ENCODE assay signal across 8 mouse cellular contexts in the genomic region with DNA sequence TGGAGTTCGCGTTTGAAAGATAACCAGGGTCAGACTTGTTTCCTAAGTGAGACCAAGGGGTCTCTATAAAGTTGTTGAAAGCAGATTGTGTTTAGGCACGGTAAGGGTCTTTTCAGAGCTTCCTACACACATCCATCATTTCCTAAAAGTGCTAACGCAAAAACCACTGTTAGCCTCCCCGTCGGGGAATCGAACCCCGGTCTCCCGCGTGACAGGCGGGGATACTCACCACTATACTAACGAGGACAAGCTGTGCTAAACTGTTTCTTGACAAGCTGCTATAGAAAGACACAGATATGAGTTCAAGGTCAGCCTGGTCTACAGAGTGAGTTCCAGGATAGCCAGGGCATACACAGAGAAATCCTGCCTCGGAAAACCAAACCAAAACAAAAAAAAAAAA. TPM values are rescaled to one million over a fixed set of nuclear protein-coding genes. Genes with fewer than 3 reads are reported as not detected.
A peak's percentile ranks its signal among the peaks of the same experiment; 100 is the strongest.
DNase-seq lines count a peak whose midpoint lies in the region; ATAC-seq lines count a peak whose summit lies in the region.

No protein-coding gene starts in this region.

- H3K36me3 ChIP-seq in hindbrain, embryonic 14.5 days (replicated peaks; ENCODE audit: control insufficient read depth, insufficient read depth): peaks cover 10% of the 10 kb centered on the region

- peak; percentile 94 for DNase-seq in NIH3T3 (ENCODE audit: low read depth)
- DNase-seq in cerebellum, postnatal 10 days: peak; percentile 89 to 90
- DNase-seq in frontal cortex, postnatal 25 days (ENCODE audit: low spot score in 2 of 2): peak; percentile 87 to 89
- DNase-seq in hindbrain, embryonic 14.5 days (ENCODE audit: low spot score): peak; percentile 92
- peak; percentile 86 to 96 for DNase-seq in layer of hippocampus, postnatal 25 days (ENCODE audit: extremely low spot score in 1 of 2, low spot score in 1 of 2)
- DNase-seq in lung, postnatal 14 days: peak; percentile 85
- peak; percentile 92 for DNase-seq in retina, postnatal 1 day
- peak; percentile 80 for DNase-seq in urinary bladder, postnatal 14 days (ENCODE audit: low spot score)

- no peaks in the 10 kb centered on the region for H3K9me3 ChIP-seq in hindbrain, embryonic 14.5 days (ENCODE audit: control insufficient read depth, low read length)

- H3K4me2 ChIP-seq in hindbrain, embryonic 14.5 days (replicated peaks): peak overlapping the region; percentile 32

- peak; percentile 34 for ATAC-seq in hindbrain, embryonic 14.5 days (ENCODE audit: low FRiP score)

- H3K27me3 ChIP-seq in hindbrain, embryonic 14.5 days (ENCODE audit: control insufficient read depth, insufficient read depth, low read length): no peaks in the 10 kb centered on the region

- no peak overlapping the region for H3K9ac ChIP-seq in hindbrain, embryonic 14.5 days

- peak overlapping the region; percentile 9; the same call in 1 of the 2 replicates for H3K4me3 ChIP-seq in hindbrain, embryonic 14.5 days (replicated peaks; ENCODE audit: low read length)

- H3K27ac ChIP-seq in hindbrain, embryonic 14.5 days: no peak overlapping the region

- WGBS in hindbrain, embryonic 14.5 days: under 1% methylated on average over 13 of the region's 13 CpGs

- H3K4me1 ChIP-seq in hindbrain, embryonic 14.5 days (replicated peaks; ENCODE audit: control insufficient read depth, insufficient read depth, low read length): peaks cover 10% of the 10 kb centered on the region

RNA-seq across cellular contexts. Expression of a gene that starts 18.8 kb away (rescaled TPM):
- polyA plus RNA-seq in hindbrain, embryonic 14.5 days (2014; fragmentation: Nextera tagmentation; extraction: Ambion mirVana): 1,333 and 1,355 TPM in 2 replicates
- total RNA-seq in layer of hippocampus, postnatal 25 days (2021): 100 to 1,000 TPM; 775 to 848 TPM

RNA-seq across cellular contexts. Expression of a gene that starts 19.7 kb away (rescaled TPM):
- polyA plus RNA-seq in hindbrain, embryonic 14.5 days (2014; fragmentation: Nextera tagmentation; extraction: Ambion mirVana): 0.63 TPM in 1 of 2 replicates, not detected in the other
- under 1 TPM in 1 of 2 experiments, not detected in 1; 0.37 TPM for total RNA-seq in layer of hippocampus, postnatal 25 days (2021)

RNA-seq across cellular contexts. Expression of a gene that starts 25.1 kb away (rescaled TPM):
- 6.8 and 10.2 TPM in 2 replicates for polyA plus RNA-seq in hindbrain, embryonic 14.5 days (2014; fragmentation: Nextera tagmentation; extraction: Ambion mirVana)
- total RNA-seq in layer of hippocampus, postnatal 25 days (2021): 10 to 100 TPM; 11.9 to 14.8 TPM

RNA-seq across cellular contexts. Expression of a gene that starts 32.5 kb away (rescaled TPM):
- polyA plus RNA-seq in hindbrain, embryonic 14.5 days (2014; fragmentation: Nextera tagmentation; extraction: Ambion mirVana): 34.3 and 36.7 TPM in 2 replicates
- 100 to 1,000 TPM; 101 to 109 TPM for total RNA-seq in layer of hippocampus, postnatal 25 days (2021)
